Mouse (Mus musculus) embryonic facial prominence, embryonic 14.5 days (tissue): ENCODE results near the gene H2-Q10. TPM values are rescaled to one million over a fixed set of nuclear protein-coding genes. Genes with fewer than 3 reads are reported as not detected.
"Not testable (repeated sequence)": the region's sequence is repeated elsewhere in the genome, so short reads cannot be mapped to it uniquely, and the experiment has no call there.

Experiments used
- ATAC-seq: fragments of 200-750 bp; cut with Nextera tagmentation; 2 replicates; pipeline ENCODE4 v1.8.0; 2017; ENCODE audit warnings: low read depth, moderate number of reproducible peaks, moderate TSS enrichment
- DNase-seq: peaks from one replicate; pipeline ENCODE4 v3.0.0-alpha.2; 2015; ENCODE audit warnings: low spot score
- H3K27ac ChIP-seq: fragments of 300-500 bp; sonication (generic); replicated peaks from 2 replicates; pipeline ENCODE4 v1.5.1; 2014; ENCODE audit warnings: low read depth, mild to moderate bottlenecking, low read length, moderate library complexity
- H3K27me3 ChIP-seq: fragments of 300-500 bp; sonication (generic); replicated peaks from 2 replicates; pipeline ENCODE4 v1.6.1; 2014; ENCODE audit warnings: low read length; ENCODE audit not compliant: control insufficient read depth, insufficient read depth
- H3K36me3 ChIP-seq: fragments of 300-500 bp; sonication (generic); 2 replicates; pipeline ENCODE4 v1.6.1; 2014; ENCODE audit warnings: low read length, mixed read lengths; ENCODE audit not compliant: control insufficient read depth, insufficient read depth
- H3K4me1 ChIP-seq: fragments of 300-500 bp; sonication (generic); 2 replicates; pipeline ENCODE4 v1.6.1; 2014; ENCODE audit warnings: antibody characterized with exemption, low read length; ENCODE audit not compliant: control insufficient read depth, insufficient read depth
- H3K4me2 ChIP-seq: fragments of 300-500 bp; sonication (generic); 2 replicates; pipeline ENCODE4 v1.6.1; 2014; ENCODE audit warnings: low read depth, mild to moderate bottlenecking, low read length, moderate library complexity, mixed read lengths
- H3K4me3 ChIP-seq: fragments of 300-500 bp; sonication (generic); 2 replicates; pipeline ENCODE4 v1.5.1; 2014; ENCODE audit warnings: low read depth, mild to moderate bottlenecking, low read length
- H3K9ac ChIP-seq: fragments of 300-500 bp; sonication (generic); 2 replicates; pipeline ENCODE4 v1.6.1; 2014; ENCODE audit warnings: low read depth, mild to moderate bottlenecking, low read length, moderate library complexity, mixed read lengths
- H3K9me3 ChIP-seq: fragments of 300-500 bp; sonication (generic); 2 replicates; pipeline ENCODE4 v1.6.1; 2016; ENCODE audit warnings: low read length; ENCODE audit not compliant: control insufficient read depth
- WGBS: fragments of 180-500 bp; shearing (Covaris S2); extraction: QIAGEN DNeasy Blood & Tissue Kit; methylation state at CpG from one replicate; pipeline ENCODE4 v1.1.7; 2014; 5-methylcytosine and 5-hydroxymethylcytosine counted together
- polyA plus RNA-seq: library from polyadenylated mRNA; unstranded; fragments of >200 nt; fragmentation: Nextera tagmentation; extraction: Ambion mirVana; gene quantifications from 2 replicates; pipeline ENCODE4 v1.2.1, GENCODE M21; 2014

The H2-Q10 gene
- polyA plus RNA-seq, 1 experiment from 2014 or later, result 0.35 TPM

GRCm38 (mm10) chr17:35505776-35506175, 35.9 kb downstream of the H2-Q10 start, which contains the start of gene Pou5f1:
Gene Pou5f1 (plus strand): TSS chr17:35506018.
- Histone ChIP-seq H3K9me3 (no peaks in the 10 kb centered on the region), H3K27me3 (peaks cover 31% of the 10 kb centered on the region), H3K27ac (no peak within 1 kb of the TSS), H3K4me1 (peaks cover 10% of the 10 kb centered on the region), H3K36me3 (no peaks in the 10 kb centered on the region), H3K4me2 (no peak within 1 kb of the TSS), H3K9ac (no peak within 1 kb of the TSS), H3K4me3 (no peak within 1 kb of the TSS)
- DNase-seq (no peak), ATAC-seq (no peak)
- 50% methylated on average over 12 of the region's 13 CpGs for WGBS

GRCm38 (mm10) chr17:35506881-35507280, 37.0 kb downstream of the H2-Q10 start:
- DNase-seq, result no peak
- no peak for ATAC-seq
- H3K9me3 ChIP-seq, result no peaks in the 10 kb centered on the region

GRCm38 (mm10) chr17:35507556-35508260, 37.8 kb downstream of the H2-Q10 start:
- Histone ChIP-seq H3K4me3 (no peak overlapping the region), H3K9ac (no peak overlapping the region), H3K27ac (no peak overlapping the region), H3K36me3 (peaks cover 5% of the 10 kb centered on the region; the same call in 1 of the 2 replicates), H3K9me3 (no peaks in the 10 kb centered on the region), H3K27me3 (peaks cover 31% of the 10 kb centered on the region), H3K4me1 (no peaks in the 10 kb centered on the region), H3K4me2 (no peak overlapping the region)
- ATAC-seq (no peak), DNase-seq (no peak)
- 25% methylated on average over 13 of the region's 13 CpGs for WGBS

More at GRCm38 (mm10) chr17:35506881-35507280, 37.0 kb downstream of the H2-Q10 start:
- H3K4me1 ChIP-seq, result peaks cover 7% of the 10 kb centered on the region
- no peaks in the 10 kb centered on the region for H3K36me3 ChIP-seq
- H3K4me2 ChIP-seq, result no peak overlapping the region
- 14% methylated on average over 10 of the region's 10 CpGs for WGBS
- H3K9ac ChIP-seq, result no peak overlapping the region
- H3K4me3 ChIP-seq, result no peak overlapping the region
- H3K27me3 ChIP-seq, result peaks cover 31% of the 10 kb centered on the region
- no peak overlapping the region for H3K27ac ChIP-seq

GRCm38 (mm10) chr17:35508279-35508678, 38.4 kb downstream of the H2-Q10 start:
- ATAC-seq, H3K27ac ChIP-seq, H3K36me3 ChIP-seq, H3K9ac ChIP-seq, H3K4me2 ChIP-seq, DNase-seq, H3K4me3 ChIP-seq, H3K9me3 ChIP-seq, H3K4me1 ChIP-seq: not testable (repeated sequence)
- peaks cover 31% of the 10 kb centered on the region for H3K27me3 ChIP-seq
- WGBS, result 54% methylated on average over 3 of the region's 5 CpGs

GRCm38 (mm10) chr17:35509284-35509683, 39.4 kb downstream of the H2-Q10 start:
- Histone ChIP-seq H3K4me2 (no peak overlapping the region), H3K4me3 (no peak overlapping the region), H3K9ac (no peak overlapping the region), H3K36me3 (peaks cover 8% of the 10 kb centered on the region; the same call in 1 of the 2 replicates), H3K4me1 (no peaks in the 10 kb centered on the region), H3K9me3 (no peaks in the 10 kb centered on the region), H3K27ac (no peak overlapping the region), H3K27me3 (peaks cover 31% of the 10 kb centered on the region)
- DNase-seq (peak; percentile 78), ATAC-seq (no peak; the same call in 1 of the 2 replicates)
- WGBS, result 21% methylated on average over 8 of the region's 8 CpGs

GRCm38 (mm10) chr17:35512916-35513626, 43.2 kb downstream of the H2-Q10 start:
- WGBS, result 94% methylated on average over 7 of the region's 7 CpGs

GRCm38 (mm10) chr17:35513886-35514285, 44.0 kb downstream of the H2-Q10 start:
- ATAC-seq (no peak), DNase-seq (no peak)
- Histone ChIP-seq H3K9me3 (no peaks in the 10 kb centered on the region), H3K27me3 (no peaks in the 10 kb centered on the region), H3K4me2 (peak overlapping the region; percentile 83), H3K4me3 (no peak overlapping the region; the same call in 1 of the 2 replicates), H3K9ac (peak overlapping the region; percentile 63; the same call in 1 of the 2 replicates), H3K27ac (no peak overlapping the region), H3K4me1 (peaks cover 12% of the 10 kb centered on the region; the same call in 1 of the 2 replicates), H3K36me3 (peaks cover 8% of the 10 kb centered on the region; the same call in 1 of the 2 replicates)
- WGBS, result 24% methylated on average over 2 of the region's 2 CpGs

More at GRCm38 (mm10) chr17:35512916-35513626, 43.2 kb downstream of the H2-Q10 start:
- no peak for DNase-seq
- Histone ChIP-seq H3K9me3 (no peaks in the 10 kb centered on the region), H3K4me1 (peaks cover 8% of the 10 kb centered on the region; the same call in 1 of the 2 replicates), H3K9ac (no peak overlapping the region), H3K4me2 (no peak overlapping the region), H3K27me3 (0 out of 2 replicates have a peak, but pooled peaks cover under 1% of the 10 kb centered on the region), H3K36me3 (peaks cover 8% of the 10 kb centered on the region; the same call in 1 of the 2 replicates), H3K4me3 (no peak overlapping the region), H3K27ac (no peak overlapping the region)
- no peak for ATAC-seq

GRCm38 (mm10) chr17:35514756-35515155, 44.9 kb downstream of the H2-Q10 start:
- no peaks in the 10 kb centered on the region for H3K27me3 ChIP-seq
- H3K4me1 ChIP-seq, result peaks cover 12% of the 10 kb centered on the region; the same call in 1 of the 2 replicates
- DNase-seq, result no peak
- WGBS, result 46% methylated on average over 6 of the region's 6 CpGs
- no peaks in the 10 kb centered on the region for H3K9me3 ChIP-seq
- peak overlapping the region; percentile 65 for H3K4me3 ChIP-seq
- ATAC-seq, result no peak
- H3K27ac ChIP-seq, result no peak overlapping the region
- peak overlapping the region; percentile 83 for H3K4me2 ChIP-seq
- peak overlapping the region; percentile 63 for H3K9ac ChIP-seq
- peaks cover 8% of the 10 kb centered on the region; the same call in 1 of the 2 replicates for H3K36me3 ChIP-seq
